In genomic region chr16:34952798-34953197, GRCm38 (mm10) we compare ENCODE assay signal across 17 mouse cellular contexts.
DNase-seq lines count a peak whose midpoint lies in the region; ATAC-seq and TF ChIP-seq lines count a peak whose summit lies in the region.
"Had no signal": no experiment of that assay in that cellular context is flagged by ENCODE, and none has a peak within 500 bp of the region (broad histone marks: within the 10 kb centered on the region; RNA-seq: fewer than 3 reads in every experiment).

No protein-coding gene starts in this region.

- intact Hi-C loops in gastrocnemius, adult 2 months (cut with DNase I): no loop called here

- no peaks in the 10 kb centered on the region for H3K4me1 ChIP-seq in intestine, postnatal 0 days (replicated peaks; ENCODE audit: control insufficient read depth, insufficient read depth, low read length)
- H3K4me1 ChIP-seq in intestine, embryonic 16.5 days (ENCODE audit: control insufficient read depth, insufficient read depth, low read length): peaks cover 8% of the 10 kb centered on the region; the same call in 1 of the 2 replicates
- H3K4me1 ChIP-seq in lung, embryonic 16.5 days (replicated peaks; ENCODE audit: control insufficient read depth, insufficient read depth, low read length): peaks cover 13% of the 10 kb centered on the region; the same call in 1 of the 2 replicates
- peaks cover 9% of the 10 kb centered on the region; the same call in 1 of the 2 replicates for H3K4me1 ChIP-seq in liver, postnatal 0 days (ENCODE audit: insufficient read depth)
- H3K4me1 ChIP-seq: hindbrain, embryonic 15.5 days had no signal

- WGBS in intestine, postnatal 0 days: 75% methylated on average over 3 of the region's 3 CpGs
- WGBS in intestine, embryonic 16.5 days: 63% methylated on average over 3 of the region's 3 CpGs
- WGBS in lung, embryonic 16.5 days: 63% methylated on average over 3 of the region's 3 CpGs
- 33% methylated on average over 3 of the region's 3 CpGs for WGBS in liver, postnatal 0 days (ENCODE audit: insufficient replicate concordance)

- TF ChIP-seq CTCF in gastrocnemius, adult 2 months (IDR thresholded peaks at IDR 0.05): no peak
- no peak for TF ChIP-seq CTCF in intestine, postnatal 0 days (IDR thresholded peaks at IDR 0.05; ENCODE audit: low read depth)
- no peak for TF ChIP-seq CTCF in liver, postnatal 0 days (IDR thresholded peaks at IDR 0.05; ENCODE audit: low read depth)

- peaks cover 67% of the 10 kb centered on the region for H3K36me3 ChIP-seq in intestine, postnatal 0 days (ENCODE audit: control insufficient read depth, insufficient read depth)
- peaks cover 11% of the 10 kb centered on the region; the same call in 1 of the 2 replicates for H3K36me3 ChIP-seq in intestine, embryonic 16.5 days (ENCODE audit: control insufficient read depth, insufficient read depth, low read length)
- H3K36me3 ChIP-seq in lung, embryonic 16.5 days (ENCODE audit: control insufficient read depth, insufficient read depth, low read length): peaks cover 24% of the 10 kb centered on the region
- 0 out of 2 replicates have a peak, but pooled peaks cover 5% of the 10 kb centered on the region for H3K36me3 ChIP-seq in liver, postnatal 0 days (replicated peaks; ENCODE audit: insufficient read depth, low read length)
- H3K36me3 ChIP-seq: hindbrain, embryonic 15.5 days had no signal

- no peak for TF ChIP-seq EP300 in liver, postnatal 0 days (IDR thresholded peaks at IDR 0.05; ENCODE audit: low read depth)

- H3K9ac ChIP-seq in intestine, postnatal 0 days (ENCODE audit: low read depth, low read length): no peak overlapping the region
- H3K9ac ChIP-seq in intestine, embryonic 16.5 days (ENCODE audit: low read depth, low read length): no peak overlapping the region
- H3K9ac ChIP-seq in lung, embryonic 16.5 days (ENCODE audit: low read length): no peak overlapping the region
- H3K9ac ChIP-seq in liver, postnatal 0 days (replicated peaks): no peak overlapping the region
- H3K9ac ChIP-seq: embryonic facial prominence, embryonic 15.5 days; hindbrain, embryonic 15.5 days; limb, embryonic 15.5 days had no signal

- H3K9me3 ChIP-seq in intestine, postnatal 0 days (ENCODE audit: control insufficient read depth): no peaks in the 10 kb centered on the region
- no peaks in the 10 kb centered on the region for H3K9me3 ChIP-seq in intestine, embryonic 16.5 days (ENCODE audit: control insufficient read depth, low read length)
- H3K9me3 ChIP-seq in lung, embryonic 16.5 days (ENCODE audit: control insufficient read depth, low read length): no peaks in the 10 kb centered on the region
- no peaks in the 10 kb centered on the region for H3K9me3 ChIP-seq in liver, postnatal 0 days (ENCODE audit: low read length)
- H3K9me3 ChIP-seq: embryonic facial prominence, embryonic 15.5 days; hindbrain, embryonic 15.5 days; limb, embryonic 15.5 days had no signal

- peak overlapping the region; percentile 15 for H3K4me3 ChIP-seq in gastrocnemius, adult 2 months
- no peak overlapping the region for H3K4me3 ChIP-seq in intestine, postnatal 0 days (ENCODE audit: low read depth, low read length)
- no peak overlapping the region for H3K4me3 ChIP-seq in intestine, embryonic 16.5 days (ENCODE audit: low read length)
- no peak overlapping the region for H3K4me3 ChIP-seq in lung, embryonic 16.5 days (ENCODE audit: low read length)
- H3K4me3 ChIP-seq in liver, postnatal 0 days (ENCODE audit: low read depth, low read length): no peak overlapping the region
- H3K4me3 ChIP-seq: embryonic facial prominence, embryonic 15.5 days; forebrain, embryonic 10.5 days; hindbrain, embryonic 15.5 days; limb, embryonic 15.5 days had no signal

- no peak for DNase-seq in gastrocnemius, adult 2 months
- no peak for DNase-seq in gastrocnemius, adult 8-10 months (ENCODE audit: low spot score in 2 of 2)
- no peak for DNase-seq in lung, postnatal 14 days
- DNase-seq in liver, postnatal 0 days: no peak
- no peak for DNase-seq in thymus, postnatal 10 days (ENCODE audit: low spot score in 2 of 2)
- DNase-seq: cerebellum, adult 9-11 months; gastrocnemius, postnatal 14 days; kidney, adult 18-20 months; layer of hippocampus, postnatal 36 days; right cerebral cortex, adult 18-20 months had no signal

- no peak for ATAC-seq in intestine, postnatal 0 days
- ATAC-seq in intestine, embryonic 16.5 days: no peak
- ATAC-seq in lung, embryonic 16.5 days (ENCODE audit: low read depth): no peak
- no peak for ATAC-seq in liver, postnatal 0 days

- H3K27me3 ChIP-seq in intestine, postnatal 0 days (replicated peaks; ENCODE audit: control insufficient read depth, insufficient read depth, low read length): no peaks in the 10 kb centered on the region
- no peaks in the 10 kb centered on the region for H3K27me3 ChIP-seq in intestine, embryonic 16.5 days (replicated peaks; ENCODE audit: control insufficient read depth, insufficient read depth, low read length)
- H3K27me3 ChIP-seq in lung, embryonic 16.5 days (ENCODE audit: control insufficient read depth, insufficient read depth, low read depth, low read length): no peaks in the 10 kb centered on the region
- H3K27me3 ChIP-seq in liver, postnatal 0 days (ENCODE audit: insufficient read depth, low read length): no peaks in the 10 kb centered on the region
- H3K27me3 ChIP-seq: embryonic facial prominence, embryonic 15.5 days; hindbrain, embryonic 15.5 days; limb, embryonic 15.5 days had no signal

- no peak overlapping the region for H3K4me2 ChIP-seq in intestine, postnatal 0 days (replicated peaks; ENCODE audit: low read depth)
- no peak overlapping the region for H3K4me2 ChIP-seq in intestine, embryonic 16.5 days (ENCODE audit: low read depth, low read length)
- H3K4me2 ChIP-seq in lung, embryonic 16.5 days (ENCODE audit: low read depth, low read length): no peak overlapping the region
- no peak overlapping the region for H3K4me2 ChIP-seq in liver, postnatal 0 days (ENCODE audit: low read depth, low read length)
- H3K4me2 ChIP-seq: embryonic facial prominence, embryonic 15.5 days; hindbrain, embryonic 15.5 days; limb, embryonic 15.5 days had no signal

- H3K27ac ChIP-seq in gastrocnemius, adult 2 months: peak overlapping the region; percentile 74
- peak overlapping the region; percentile 1; the same call in 1 of the 2 replicates for H3K27ac ChIP-seq in intestine, postnatal 0 days (ENCODE audit: low read depth, low read length)
- no peak overlapping the region for H3K27ac ChIP-seq in intestine, embryonic 16.5 days (ENCODE audit: low read length)
- H3K27ac ChIP-seq in lung, embryonic 16.5 days (ENCODE audit: low read length): peak overlapping the region; percentile 69
- peak overlapping the region; percentile 39 for H3K27ac ChIP-seq in liver, postnatal 0 days (ENCODE audit: low read depth)
- H3K27ac ChIP-seq: embryonic facial prominence, embryonic 15.5 days; forebrain, embryonic 10.5 days; hindbrain, embryonic 15.5 days; limb, embryonic 15.5 days had no signal
